Mouse (Mus musculus): ENCODE results near the gene Szt2.

GRCm38 (mm10) chr4:118436820-118437603 lies 27.9 kb upstream of the Szt2 start, which contains the start of gene Cdc20:
- TF ChIP-seq CTCF (IDR thresholded peaks at IDR 0.05; ENCODE audit: low read depth, low read length) (no peak), POLR2A (IDR thresholded peaks at IDR 0.05; ENCODE audit: borderline replicate concordance, low read depth, low read length) (no peak)

Data from bone marrow macrophage, adult 2 months (primary cell).